Mouse (Mus musculus) fat pad, adult 2 months (tissue): ENCODE measurements around the gene Foxd4.

Experiments used
- DNase-seq: peaks from one replicate; pipeline ENCODE4 v3.0.0-alpha.2; 2011; ENCODE audit warnings: low read depth, low spot score; ENCODE audit errors: extremely low read depth

Gene Foxd4

GRCm38 (mm10) chr19:24900581-24901220 is at the start of gene Foxd4:
TSS of gene Foxd4 (minus strand) at chr19:24901197.
- DNase-seq, result no peak

- no peak for DNase-seq
These were observed 44.7 kb upstream of the Foxd4 start for GRCm38 (mm10) chr19:24945521-24946262.

- no peak for DNase-seq
These were observed 36.1 kb upstream of the Foxd4 start for GRCm38 (mm10) chr19:24937084-24937483.

- DNase-seq, result no peak
These were observed 28.0 kb upstream of the Foxd4 start for GRCm38 (mm10) chr19:24929041-24929440.

GRCm38 (mm10) chr19:24920866-24921265 is 19.9 kb upstream of the Foxd4 start:
- DNase-seq, result no peak

- DNase-seq, result no peak
These were observed 7.6 kb upstream of the Foxd4 start for GRCm38 (mm10) chr19:24908385-24909155.

- no peak for DNase-seq
These were observed 6.7 kb upstream of the Foxd4 start for GRCm38 (mm10) chr19:24907655-24908054.

- DNase-seq, result no peak
These were observed 1.8 kb upstream of the Foxd4 start for GRCm38 (mm10) chr19:24902821-24903220.

- no peak for DNase-seq
These were observed 1.3 kb upstream of the Foxd4 start for GRCm38 (mm10) chr19:24902256-24902655.

GRCm38 (mm10) chr19:24901666-24902065 is 669 bp upstream of the Foxd4 start:
- no peak for DNase-seq

GRCm38 (mm10) chr19:24899578-24900544 is 1.1 kb downstream of the Foxd4 start:
- DNase-seq, result no peak

GRCm38 (mm10) chr19:24898737-24899577 is 2.0 kb downstream of the Foxd4 start:
- no peak for DNase-seq

GRCm38 (mm10) chr19:24897896-24898736 is 2.9 kb downstream of the Foxd4 start:
- DNase-seq, result no peak

GRCm38 (mm10) chr19:24897006-24897895 is 3.7 kb downstream of the Foxd4 start:
- no peak for DNase-seq

GRCm38 (mm10) chr19:24896536-24896935 is 4.5 kb downstream of the Foxd4 start:
- DNase-seq, result no peak

- no peak for DNase-seq
These were observed 14.1 kb downstream of the Foxd4 start for GRCm38 (mm10) chr19:24886888-24887287.

GRCm38 (mm10) chr19:24885504-24885903 is 15.5 kb downstream of the Foxd4 start:
- no peak for DNase-seq

GRCm38 (mm10) chr19:24881237-24881636 is 19.8 kb downstream of the Foxd4 start:
- DNase-seq, result no peak
